Mouse (Mus musculus) bone marrow, adult 2 months (tissue): ENCODE data around the gene Gja4.

ENCODE experiments used
- CTCF ChIP-seq: fragments of 200-500 bp; IDR thresholded peaks from 2 replicates; pipeline ENCODE4 v1.5.1; 2011; ENCODE audit warnings: low read length, control low read depth; ENCODE audit not compliant: control insufficient read depth, insufficient read depth
- POLR2A ChIP-seq: fragments of 200-500 bp; IDR thresholded peaks from 2 replicates; pipeline ENCODE4 v1.6.1; 2011; ENCODE audit warnings: low read depth, mild to moderate bottlenecking, control low read depth, low read length, borderline replicate concordance; ENCODE audit not compliant: control insufficient read depth

GRCm38 (mm10) chr4:127317143-127317542 lies 3.3 kb upstream of the Gja4 start:
- TF ChIP-seq CTCF (no peak), POLR2A (no peak)
